Mouse (Mus musculus): ENCODE measurements around the gene Unc5cl.
A peak's percentile ranks its signal among the peaks of the same experiment; 100 is the strongest.
"Not testable (repeated sequence)": the region's sequence is repeated elsewhere in the genome, so short reads cannot be mapped to it uniquely, and the experiment has no call there.

Gene Unc5cl

GRCm38 (mm10) chr17:48467395-48468231 lies 12.9 kb downstream of the Unc5cl start:
- DNase-seq: peak; percentile 87

- DNase-seq: not testable (repeated sequence)
Measured at GRCm38 (mm10) chr17:48474282-48474681, 19.6 kb downstream of the Unc5cl start.

GRCm38 (mm10) chr17:48475444-48475843 lies 20.7 kb downstream of the Unc5cl start:
- no peak for DNase-seq

GRCm38 (mm10) chr17:48479952-48480351 lies 25.3 kb downstream of the Unc5cl start:
- no peak for DNase-seq

GRCm38 (mm10) chr17:48483764-48484163 lies 29.1 kb downstream of the Unc5cl start:
- no peak for DNase-seq

- no peak for DNase-seq
Measured at GRCm38 (mm10) chr17:48484191-48484590, 29.5 kb downstream of the Unc5cl start.

- no peak for DNase-seq
Measured at GRCm38 (mm10) chr17:48489466-48489865, 34.8 kb downstream of the Unc5cl start.

- DNase-seq: no peak
Measured at GRCm38 (mm10) chr17:48492621-48493020, 37.9 kb downstream of the Unc5cl start.

- DNase-seq: no peak
Measured at GRCm38 (mm10) chr17:48493582-48493981, 38.9 kb downstream of the Unc5cl start.

GRCm38 (mm10) chr17:48493986-48494385 lies 39.3 kb downstream of the Unc5cl start:
- DNase-seq: no peak

- no peak for DNase-seq
Measured at GRCm38 (mm10) chr17:48497986-48498385, 43.3 kb downstream of the Unc5cl start.

GRCm38 (mm10) chr17:48500846-48501445 lies 46.2 kb downstream of the Unc5cl start:
- DNase-seq: no peak

- DNase-seq: no peak
Measured at GRCm38 (mm10) chr17:48505006-48505405, 50.3 kb downstream of the Unc5cl start.

- no peak for DNase-seq
Measured at GRCm38 (mm10) chr17:48506986-48507385, 52.3 kb downstream of the Unc5cl start.

GRCm38 (mm10) chr17:48509596-48509995 lies 54.9 kb downstream of the Unc5cl start:
- peak; percentile 63 for DNase-seq

- peak; percentile 23 for DNase-seq
Measured at GRCm38 (mm10) chr17:48512614-48513281, 58.0 kb downstream of the Unc5cl start.

GRCm38 (mm10) chr17:48514613-48515012 lies 59.9 kb downstream of the Unc5cl start:
- no peak for DNase-seq

- DNase-seq: no peak
Measured at GRCm38 (mm10) chr17:48519046-48519445, 64.3 kb downstream of the Unc5cl start.

- no peak for DNase-seq
Measured at GRCm38 (mm10) chr17:48520352-48520751, 65.7 kb downstream of the Unc5cl start.

GRCm38 (mm10) chr17:48523056-48523455 lies 68.4 kb downstream of the Unc5cl start:
- DNase-seq: no peak

- no peak for DNase-seq
Measured at GRCm38 (mm10) chr17:48533844-48534705, 79.4 kb downstream of the Unc5cl start.

GRCm38 (mm10) chr17:48538328-48538727 lies 83.6 kb downstream of the Unc5cl start:
- peak; percentile 46 for DNase-seq

- DNase-seq: no peak
Measured at GRCm38 (mm10) chr17:48539326-48539725, 84.6 kb downstream of the Unc5cl start.
